30 mouse cellular contexts compared by ENCODE assay signal in the genomic region with DNA sequence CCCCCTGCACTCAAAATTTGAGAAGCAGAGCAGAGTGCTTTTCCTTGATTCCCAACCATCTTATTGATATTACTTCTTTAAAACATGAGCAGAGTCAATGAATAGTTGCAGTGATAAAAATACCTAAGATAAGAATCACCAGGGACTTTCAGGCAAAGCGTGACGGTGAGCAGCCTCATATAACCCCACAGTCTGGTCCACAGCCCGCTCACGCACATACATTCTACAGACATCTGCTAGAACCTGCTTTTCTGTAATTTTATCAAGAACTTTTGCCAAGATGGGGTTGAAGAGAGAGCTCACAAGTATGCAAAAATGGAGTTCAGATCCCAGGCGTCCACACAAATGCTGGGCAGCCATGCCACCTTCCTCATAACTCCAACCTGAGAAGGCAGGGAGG. TPM values are rescaled to one million over a fixed set of nuclear protein-coding genes. Genes with fewer than 3 reads are reported as not detected.
A peak's percentile ranks its signal among the peaks of the same experiment; 100 is the strongest.
DNase-seq lines count a peak whose midpoint lies in the region; ATAC-seq and TF ChIP-seq lines count a peak whose summit lies in the region.
"Had no signal": no experiment of that assay in that cellular context is flagged by ENCODE, and none has a peak within 500 bp of the region (broad histone marks: within the 10 kb centered on the region; RNA-seq: fewer than 3 reads in every experiment).

No protein-coding gene starts in this region.

- H3K27ac ChIP-seq in left cerebral cortex, adult 2 months: peak overlapping the region; percentile 85
- H3K27ac ChIP-seq in kidney, adult 2 months (ENCODE audit: insufficient read depth, low read depth, low read length): no peak overlapping the region
- H3K27ac ChIP-seq in lung, postnatal 0 days (ENCODE audit: low read length): no peak overlapping the region
- H3K27ac ChIP-seq: heart, embryonic 15.5 days; kidney, embryonic 15.5 days; limb, embryonic 13.5 days; lung, embryonic 15.5 days; neural tube, embryonic 15.5 days; stomach, postnatal 0 days had no signal

- no peak for TF ChIP-seq EP300 in lung, postnatal 0 days (IDR thresholded peaks at IDR 0.05)

- no peaks in the 10 kb centered on the region for H3K36me3 ChIP-seq in kidney, adult 2 months (ENCODE audit: control insufficient read depth, insufficient read depth, low read length)
- no peaks in the 10 kb centered on the region for H3K36me3 ChIP-seq in lung, postnatal 0 days (ENCODE audit: insufficient read depth, low read length)
- H3K36me3 ChIP-seq: heart, embryonic 15.5 days; hindbrain, embryonic 12.5 days; kidney, embryonic 15.5 days; limb, embryonic 13.5 days; lung, embryonic 15.5 days; neural tube, embryonic 15.5 days had no signal

- H3K4me2 ChIP-seq in lung, postnatal 0 days (replicated peaks; ENCODE audit: low read depth, low read length): no peak overlapping the region
- H3K4me2 ChIP-seq: heart, embryonic 15.5 days; hindbrain, embryonic 12.5 days; kidney, embryonic 15.5 days; limb, embryonic 13.5 days; liver, embryonic 11.5 days; lung, embryonic 15.5 days; midbrain, embryonic 11.5 days; neural tube, embryonic 15.5 days had no signal

- TF ChIP-seq POLR2A in kidney, adult 2 months (IDR thresholded peaks at IDR 0.05; ENCODE audit: low read depth, low read length): no peak

- no peaks in the 10 kb centered on the region for H3K27me3 ChIP-seq in kidney, adult 2 months (replicated peaks; ENCODE audit: control insufficient read depth, insufficient read depth, low read length)
- no peaks in the 10 kb centered on the region for H3K27me3 ChIP-seq in lung, postnatal 0 days (replicated peaks; ENCODE audit: insufficient read depth, low read length)
- H3K27me3 ChIP-seq: heart, embryonic 15.5 days; hindbrain, embryonic 12.5 days; kidney, embryonic 15.5 days; limb, embryonic 13.5 days; lung, embryonic 15.5 days; neural tube, embryonic 15.5 days; Patski had no signal

- no peak for TF ChIP-seq CTCF in left cerebral cortex, adult 2 months (IDR thresholded peaks at IDR 0.05)
- no peak for TF ChIP-seq CTCF in kidney, adult 2 months (conservative IDR thresholded peaks at IDR 0.05; ENCODE audit: insufficient read depth, insufficient read length, low read depth, low read length)
- no peak for TF ChIP-seq CTCF in lung, postnatal 0 days (IDR thresholded peaks at IDR 0.05)

- WGBS in kidney, adult 2 months: 89% methylated on average over 5 of the region's 5 CpGs
- WGBS in lung, postnatal 0 days: 78% methylated on average over 5 of the region's 5 CpGs

- no peak overlapping the region for H3K4me3 ChIP-seq in left cerebral cortex, adult 2 months
- H3K4me3 ChIP-seq in kidney, adult 2 months (ENCODE audit: insufficient read depth, low read depth, low read length): no peak overlapping the region
- no peak overlapping the region for H3K4me3 ChIP-seq in lung, postnatal 0 days (ENCODE audit: low read depth, low read length)
- H3K4me3 ChIP-seq: erythroblast, embryonic 14.5 days; heart, embryonic 15.5 days; hindbrain, embryonic 12.5 days; kidney, embryonic 15.5 days; limb, embryonic 13.5 days; lung, embryonic 15.5 days; neural tube, embryonic 15.5 days had no signal

- no peaks in the 10 kb centered on the region for H3K4me1 ChIP-seq in kidney, adult 2 months (ENCODE audit: control insufficient read depth, insufficient read depth, low read length)
- H3K4me1 ChIP-seq in lung, postnatal 0 days (ENCODE audit: insufficient read depth, low read depth, low read length): no peaks in the 10 kb centered on the region
- H3K4me1 ChIP-seq: heart, embryonic 15.5 days; kidney, embryonic 15.5 days; limb, embryonic 13.5 days; lung, embryonic 15.5 days had no signal

- no peaks in the 10 kb centered on the region for H3K9me3 ChIP-seq in lung, postnatal 0 days (ENCODE audit: low read length)
- H3K9me3 ChIP-seq: heart, embryonic 15.5 days; hindbrain, embryonic 12.5 days; kidney, embryonic 15.5 days; limb, embryonic 13.5 days; lung, embryonic 15.5 days; neural tube, embryonic 15.5 days had no signal

- intact Hi-C loops in left cerebral cortex, adult 2 months (cut with DNase I): loop anchor here (2.0 to 10.0 kb wide), 2 partner anchors 15 to 937 kb away; a partner anchor contains a TSS
- intact Hi-C loops in left cerebral cortex, postnatal 14 days (cut with DNase I): loop anchor here (5.0 kb wide), 1 partner anchor 70 kb away; no protein-coding TSS in a partner anchor

- DNase-seq in frontal cortex, postnatal 25 days (ENCODE audit: low spot score in 2 of 2): no peak
- no peak for DNase-seq in left cerebral cortex, adult 2 months (ENCODE audit: extremely low spot score in 1 of 2, low spot score in 2 of 2)
- no peak for DNase-seq in left cerebral cortex, adult 11 months (ENCODE audit: low spot score)
- peak; percentile 80 for DNase-seq in brain, adult 2 months (ENCODE audit: low read depth, low spot score)
- DNase-seq in left cerebral cortex, postnatal 14 days (ENCODE audit: low spot score in 2 of 2): peak; percentile 57 to 83
- no peak for DNase-seq in kidney, adult 2 months
- no peak for DNase-seq in lung, postnatal 0 days (ENCODE audit: low spot score)
- DNase-seq: adrenal gland, postnatal 10 days; cerebellum, adult 11 months; gastrocnemius, postnatal 10 days; kidney, adult 11 months; kidney, postnatal 25 days; lung, postnatal 36 days; thymus, adult 2 months; thymus, postnatal 36 days had no signal

- ATAC-seq in frontal cortex, adult (ENCODE audit: low TSS enrichment): peak; percentile 64
- no peak for ATAC-seq in lung, postnatal 0 days
- ATAC-seq: inflammation-experienced regulatory T-cells, adult 6 months; Patski had no signal

- no peak overlapping the region for H3K9ac ChIP-seq in lung, postnatal 0 days (replicated peaks; ENCODE audit: low read depth)
- H3K9ac ChIP-seq: heart, embryonic 15.5 days; hindbrain, embryonic 12.5 days; kidney, embryonic 15.5 days; limb, embryonic 13.5 days; lung, embryonic 15.5 days; neural tube, embryonic 15.5 days had no signal

RNA-seq across cellular contexts. Expression of a gene that starts 40.9 kb away (rescaled TPM):
- 1 to 10 TPM; 2.9 to 3.9 TPM for total RNA-seq in left cerebral cortex, adult 2 months (2021)
- total RNA-seq in left cerebral cortex, postnatal 14 days (2021): 1 to 10 TPM; 2.1 to 2.9 TPM
- 1.1 and 1.5 TPM in 2 replicates for polyA plus RNA-seq in kidney, adult 2 months (2012; rRNA removed)
- 1.5 and 1.8 TPM in 2 replicates for polyA plus RNA-seq in lung, postnatal 0 days (2015; fragmentation: Nextera tagmentation; extraction: Ambion mirVana)
- total RNA-seq: megakaryocyte, adult 5-6 weeks had no signal
- polyA plus RNA-seq: erythroblast, embryonic 14.5 days; forebrain, embryonic 11.5 days; liver, embryonic 11.5 days had no signal

Comparison
In these comparisons a context has a peak if more than half of its experiments do, and no peak if none do; other contexts are left out.
1. DNase-seq: peak in brain, adult 2 months (single experiment) and left cerebral cortex, postnatal 14 days (2 of 2); none in frontal cortex, postnatal 25 days (0 of 2), left cerebral cortex, adult 2 months (0 of 2), left cerebral cortex, adult 11 months (single experiment), kidney, adult 2 months (single experiment) and lung, postnatal 0 days (single experiment).